Mouse (Mus musculus): ENCODE results near the gene C3. TPM values are rescaled to one million over a fixed set of nuclear protein-coding genes. Genes with fewer than 3 reads are reported as not detected.

The C3 gene
- polyA plus RNA-seq, 1 experiment from 2014 or later: 2.2 TPM

DNA sequence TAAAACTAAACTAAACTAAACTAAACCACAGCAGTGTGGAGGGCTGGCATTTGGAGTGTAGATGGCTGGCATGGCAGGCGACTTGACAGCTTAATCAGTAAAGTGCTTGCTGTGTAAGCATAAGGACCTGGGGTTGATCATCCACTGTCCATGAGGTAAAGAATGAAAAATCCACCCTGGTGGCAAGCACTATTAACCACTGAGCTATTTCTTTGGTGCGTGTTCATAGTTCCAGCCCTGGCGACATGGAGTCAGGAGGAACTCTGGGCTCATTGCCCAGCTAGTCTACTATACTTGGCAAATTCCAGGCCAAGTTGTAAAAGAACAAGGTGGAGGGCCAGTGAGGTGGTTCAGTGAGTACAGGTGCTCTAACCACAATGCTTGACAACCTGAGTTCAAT is 20.0 kb downstream of the C3 start:
- ATAC-seq (replicated peaks): no peak
- H3K27ac ChIP-seq: no peak overlapping the region
- H3K4me1 ChIP-seq: no peaks in the 10 kb centered on the region
- no peak overlapping the region for H3K4me3 ChIP-seq
- no peak overlapping the region for H3K4me2 ChIP-seq
- no peaks in the 10 kb centered on the region for H3K27me3 ChIP-seq (replicated peaks)
- H3K9ac ChIP-seq: no peak overlapping the region
- H3K36me3 ChIP-seq (replicated peaks): no peaks in the 10 kb centered on the region
- 93% methylated on average over 3 of the region's 3 CpGs for WGBS
- no peaks in the 10 kb centered on the region for H3K9me3 ChIP-seq

GRCm38 (mm10) chr17:57201841-57202724 is 25.9 kb downstream of the C3 start:
- ATAC-seq (replicated peaks): no peak
- Histone ChIP-seq H3K9ac (no peak overlapping the region), H3K9me3 (no peaks in the 10 kb centered on the region), H3K27ac (no peak overlapping the region), H3K36me3 (replicated peaks) (no peaks in the 10 kb centered on the region), H3K4me1 (no peaks in the 10 kb centered on the region), H3K4me2 (no peak overlapping the region), H3K4me3 (no peak overlapping the region), H3K27me3 (replicated peaks) (no peaks in the 10 kb centered on the region)
- 86% methylated on average over 9 of the region's 10 CpGs for WGBS

GRCm38 (mm10) chr17:57198252-57198651 is 29.7 kb downstream of the C3 start:
- Histone ChIP-seq H3K27me3 (replicated peaks) (no peaks in the 10 kb centered on the region), H3K36me3 (replicated peaks) (no peaks in the 10 kb centered on the region), H3K4me1 (no peaks in the 10 kb centered on the region), H3K27ac (no peak overlapping the region), H3K4me3 (no peak overlapping the region), H3K9ac (no peak overlapping the region), H3K9me3 (no peaks in the 10 kb centered on the region), H3K4me2 (no peak overlapping the region)
- no peak for ATAC-seq (replicated peaks)
- 78% methylated on average over 3 of the region's 3 CpGs for WGBS

GRCm38 (mm10) chr17:57195326-57196010 is 32.5 kb downstream of the C3 start:
- WGBS: 80% methylated on average over 8 of the region's 8 CpGs

DNA sequence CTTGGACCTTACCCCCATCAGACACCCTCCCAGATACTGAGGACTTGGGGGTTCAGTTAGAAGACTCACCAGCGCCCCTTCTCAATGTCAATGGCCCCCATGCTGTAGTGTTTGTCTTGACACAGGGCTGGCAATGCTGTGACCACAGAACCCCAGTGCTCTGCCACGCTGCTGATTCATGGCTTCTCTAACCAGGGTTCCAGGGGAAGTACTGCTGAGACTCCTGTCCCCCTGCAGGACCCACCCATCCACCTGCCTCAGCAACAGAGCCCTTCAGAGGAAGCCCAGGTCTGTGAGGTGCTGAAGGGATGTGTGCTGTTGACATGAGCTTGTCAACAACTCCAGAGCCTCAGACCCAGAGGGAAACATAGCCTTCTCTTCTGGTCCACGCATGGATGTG is 33.2 kb downstream of the C3 start:
- no peaks in the 10 kb centered on the region for H3K9me3 ChIP-seq

More at GRCm38 (mm10) chr17:57195326-57196010, 32.5 kb downstream of the C3 start:
- H3K4me2 ChIP-seq: no peak overlapping the region
- no peaks in the 10 kb centered on the region for H3K27me3 ChIP-seq (replicated peaks)
- H3K36me3 ChIP-seq (replicated peaks): no peaks in the 10 kb centered on the region
- H3K4me1 ChIP-seq: no peaks in the 10 kb centered on the region
- H3K9ac ChIP-seq: no peak overlapping the region
- H3K9me3 ChIP-seq: no peaks in the 10 kb centered on the region
- no peak for ATAC-seq (replicated peaks)
- no peak overlapping the region for H3K27ac ChIP-seq
- H3K4me3 ChIP-seq: no peak overlapping the region

DNA sequence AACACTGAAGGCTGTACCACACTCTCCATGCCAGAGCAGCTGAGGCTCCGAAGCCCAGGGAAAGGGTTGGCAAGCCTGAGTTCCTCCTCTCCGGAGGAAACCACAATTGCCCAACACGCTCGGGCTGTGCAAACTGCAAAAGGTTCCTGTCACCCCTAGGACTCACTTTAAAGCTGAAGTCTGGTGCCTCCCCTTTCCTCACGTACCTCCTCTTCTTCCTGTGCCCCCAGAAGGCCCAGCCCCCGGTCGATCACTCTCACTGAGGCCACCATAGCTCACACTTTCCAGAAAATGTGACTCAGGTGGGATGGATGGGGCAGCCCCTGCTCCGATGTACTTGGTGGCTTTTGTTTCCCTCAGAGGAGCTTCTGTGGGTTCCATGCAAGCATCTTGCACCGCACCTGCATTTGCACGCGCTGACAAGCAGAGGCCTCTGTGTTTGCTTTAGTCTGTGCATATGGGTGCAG is 33.9 kb downstream of the C3 start, which contains the start of gene Tnfsf14:
Tnfsf14 (minus strand) TSS at position 137 of the 467 bp plus-strand sequence.
- Histone ChIP-seq H3K27ac (no peak within 1 kb of the TSS), H3K36me3 (replicated peaks) (no peaks in the 10 kb centered on the region), H3K27me3 (replicated peaks) (no peaks in the 10 kb centered on the region), H3K4me3 (no peak within 1 kb of the TSS), H3K9ac (no peak within 1 kb of the TSS), H3K4me2 (no peak within 1 kb of the TSS), H3K9me3 (no peaks in the 10 kb centered on the region), H3K4me1 (no peaks in the 10 kb centered on the region)
- ATAC-seq (replicated peaks): no peak
- WGBS: 83% methylated on average over 11 of the region's 11 CpGs

More for the DNA sequence above, 33.2 kb downstream of the C3 start:
- Histone ChIP-seq H3K4me2 (no peak overlapping the region), H3K27ac (no peak overlapping the region), H3K36me3 (replicated peaks) (no peaks in the 10 kb centered on the region), H3K27me3 (replicated peaks) (no peaks in the 10 kb centered on the region), H3K4me1 (no peaks in the 10 kb centered on the region), H3K9ac (no peak overlapping the region), H3K4me3 (no peak overlapping the region)
- ATAC-seq (replicated peaks): no peak
- WGBS: 84% methylated on average over 3 of the region's 3 CpGs

GRCm38 (mm10) chr17:57188510-57189192 is 39.3 kb downstream of the C3 start:
- Histone ChIP-seq H3K36me3 (replicated peaks) (no peaks in the 10 kb centered on the region), H3K9me3 (no peaks in the 10 kb centered on the region), H3K4me1 (no peaks in the 10 kb centered on the region), H3K27me3 (replicated peaks) (no peaks in the 10 kb centered on the region), H3K27ac (no peak overlapping the region), H3K9ac (no peak overlapping the region), H3K4me2 (no peak overlapping the region), H3K4me3 (no peak overlapping the region)
- no peak for ATAC-seq (replicated peaks)
- WGBS: 88% methylated on average over 12 of the region's 12 CpGs

GRCm38 (mm10) chr17:57185641-57186040 is 42.3 kb downstream of the C3 start:
- no peak for ATAC-seq (replicated peaks)
- no peaks in the 10 kb centered on the region for H3K27me3 ChIP-seq (replicated peaks)

DNA sequence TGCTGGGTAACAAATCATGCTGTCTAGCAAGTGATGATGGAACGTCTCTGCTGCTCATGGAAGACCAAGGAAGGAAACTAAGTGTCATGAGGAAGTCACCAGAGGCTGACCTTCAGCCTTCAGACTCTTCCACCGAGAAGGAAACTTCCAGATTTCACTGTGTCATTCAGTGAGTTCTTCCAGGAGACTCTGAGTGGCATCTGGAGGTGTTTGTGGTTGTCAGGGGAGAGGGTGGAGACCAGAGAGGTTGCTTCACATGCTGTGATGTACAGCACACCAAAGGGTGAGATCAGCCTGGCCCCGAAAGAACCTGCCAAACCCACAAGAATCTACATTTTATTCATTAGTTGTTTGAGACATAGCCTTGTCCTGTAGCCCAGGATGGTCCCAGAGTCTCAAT is 45.1 kb downstream of the C3 start:
- H3K4me1 ChIP-seq: no peaks in the 10 kb centered on the region
- no peak overlapping the region for H3K9ac ChIP-seq
- no peak for ATAC-seq (replicated peaks)
- WGBS: 76% methylated on average over 3 of the region's 3 CpGs
- no peak overlapping the region for H3K27ac ChIP-seq
- H3K27me3 ChIP-seq (replicated peaks): no peaks in the 10 kb centered on the region
- no peak overlapping the region for H3K4me2 ChIP-seq
- H3K9me3 ChIP-seq: no peaks in the 10 kb centered on the region
- no peak overlapping the region for H3K4me3 ChIP-seq
- no peaks in the 10 kb centered on the region for H3K36me3 ChIP-seq (replicated peaks)

More at GRCm38 (mm10) chr17:57185641-57186040, 42.3 kb downstream of the C3 start:
- H3K4me2 ChIP-seq: no peak overlapping the region
- H3K9ac ChIP-seq: no peak overlapping the region
- no peaks in the 10 kb centered on the region for H3K36me3 ChIP-seq (replicated peaks)
- H3K4me3 ChIP-seq: no peak overlapping the region
- no peaks in the 10 kb centered on the region for H3K9me3 ChIP-seq
- no peaks in the 10 kb centered on the region for H3K4me1 ChIP-seq
- WGBS: 73% methylated on average over 2 of the region's 2 CpGs
- no peak overlapping the region for H3K27ac ChIP-seq

GRCm38 (mm10) chr17:57180363-57180762 is 47.6 kb downstream of the C3 start:
- ATAC-seq (replicated peaks): no peak
- Histone ChIP-seq H3K27ac (no peak overlapping the region), H3K9me3 (no peaks in the 10 kb centered on the region), H3K4me3 (no peak overlapping the region), H3K27me3 (replicated peaks) (no peaks in the 10 kb centered on the region), H3K4me1 (no peaks in the 10 kb centered on the region), H3K4me2 (no peak overlapping the region), H3K36me3 (replicated peaks) (no peaks in the 10 kb centered on the region), H3K9ac (no peak overlapping the region)
- 34% methylated on average over 8 of the region's 8 CpGs for WGBS

DNA sequence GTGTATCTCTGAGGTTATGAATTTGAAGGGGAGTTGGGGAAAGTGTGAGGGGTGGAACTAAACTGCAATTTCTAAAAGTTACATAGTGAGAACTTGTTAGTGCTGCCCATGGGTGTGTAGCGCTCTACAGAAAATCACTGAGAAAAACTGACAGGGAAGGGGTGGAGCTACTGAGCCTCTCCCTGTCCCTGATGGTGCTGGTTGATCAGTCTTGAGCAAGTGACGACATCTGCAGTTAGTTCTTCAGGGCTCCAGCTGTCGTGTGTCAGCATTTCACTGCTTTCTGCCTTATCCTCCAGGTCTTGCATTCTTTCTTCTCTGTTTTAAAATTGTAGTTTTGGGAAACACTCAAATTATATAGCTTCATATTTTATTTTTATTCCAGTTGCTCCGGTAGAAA is 54.6 kb downstream of the C3 start:
- Histone ChIP-seq H3K9ac (no peak overlapping the region), H3K4me2 (no peak overlapping the region), H3K4me3 (no peak overlapping the region), H3K27me3 (replicated peaks) (no peaks in the 10 kb centered on the region), H3K4me1 (no peaks in the 10 kb centered on the region), H3K9me3 (no peaks in the 10 kb centered on the region), H3K36me3 (replicated peaks) (no peaks in the 10 kb centered on the region), H3K27ac (no peak overlapping the region)
- 72% methylated on average over 4 of the region's 4 CpGs for WGBS
- no peak for ATAC-seq (replicated peaks)

GRCm38 (mm10) chr17:57172378-57172777 is 55.6 kb downstream of the C3 start:
- no peak for ATAC-seq (replicated peaks)
- Histone ChIP-seq H3K4me2 (no peak overlapping the region), H3K27ac (no peak overlapping the region), H3K4me1 (no peaks in the 10 kb centered on the region), H3K9ac (no peak overlapping the region), H3K9me3 (no peaks in the 10 kb centered on the region), H3K27me3 (replicated peaks) (no peaks in the 10 kb centered on the region), H3K4me3 (no peak overlapping the region), H3K36me3 (replicated peaks) (no peaks in the 10 kb centered on the region)
- WGBS: 78% methylated on average over 5 of the region's 5 CpGs

Data from midbrain, embryonic 15.5 days (tissue).